Mouse (Mus musculus) cerebellum, adult 8-10 months (tissue): ENCODE measurements around the gene Cd19.
A peak's percentile ranks its signal among the peaks of the same experiment; 100 is the strongest.

ENCODE experiments used
- DNase-seq: peaks from one replicate; pipeline ENCODE4 v3.0.0; 2022

Cd19 gene

GRCm38 (mm10) chr7:126377278-126378158 is 37.2 kb downstream of the Cd19 start, which contains the start of gene Spns1:
Spns1 (minus strand) TSS chr7:126377450.
- peak; percentile 96 for DNase-seq

GRCm38 (mm10) chr7:126376903-126377277 is 37.8 kb downstream of the Cd19 start:
- no peak for DNase-seq

- DNase-seq = no peak
These were observed 39.7 kb downstream of the Cd19 start for GRCm38 (mm10) chr7:126375012-126375411.

GRCm38 (mm10) chr7:126374526-126374925 is 40.2 kb downstream of the Cd19 start:
- no peak for DNase-seq

- DNase-seq = no peak
These were observed 41.7 kb downstream of the Cd19 start for GRCm38 (mm10) chr7:126373007-126373406.

GRCm38 (mm10) chr7:126369393-126369792 is 45.3 kb downstream of the Cd19 start, which contains the start of gene Lat:
Lat (minus strand) TSS chr7:126369570.
- DNase-seq = no peak

GRCm38 (mm10) chr7:126368367-126368766 is 46.3 kb downstream of the Cd19 start:
- no peak for DNase-seq

- no peak for DNase-seq
These were observed 47.1 kb downstream of the Cd19 start for GRCm38 (mm10) chr7:126367636-126368035.

GRCm38 (mm10) chr7:126363038-126363437 is 51.7 kb downstream of the Cd19 start:
- DNase-seq = no peak

- no peak for DNase-seq
These were observed 55.6 kb downstream of the Cd19 start for GRCm38 (mm10) chr7:126359049-126359448.
